Mouse (Mus musculus) liver, postnatal 0 days (tissue): ENCODE measurements around the gene Smad3.

Experiments
- CTCF ChIP-seq: sonication (generic); IDR thresholded peaks from 2 replicates; pipeline ENCODE4 v1.5.1; 2016; ENCODE audit warnings: antibody characterized with exemption, low read depth
- EP300 ChIP-seq: IDR thresholded peaks from 2 replicates; pipeline ENCODE4 v1.6.1; 2016; ENCODE audit warnings: antibody characterized with exemption, low read depth, mild to moderate bottlenecking

DNA sequence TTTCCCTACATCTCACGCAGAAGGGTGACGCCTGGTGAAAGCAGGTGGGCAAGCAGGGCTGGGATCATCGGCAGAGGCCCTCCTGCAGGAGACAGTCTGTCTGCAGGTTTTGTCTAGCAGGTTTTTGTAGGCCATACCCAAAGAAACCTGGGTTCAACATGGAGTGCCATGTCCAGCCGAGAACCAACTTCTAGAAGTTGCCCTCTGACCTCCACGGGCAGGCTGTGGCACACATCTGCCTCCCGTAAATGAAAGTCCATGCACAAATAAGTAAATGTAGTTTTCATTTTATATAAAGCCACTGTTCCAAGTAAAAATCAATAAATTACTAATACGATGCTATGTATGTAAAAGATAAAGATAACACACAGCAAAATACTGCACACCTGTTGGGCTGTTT lies 3.0 kb upstream of the Smad3 start:
- TF ChIP-seq CTCF: no peak
- TF ChIP-seq EP300: no peak
